8 mouse cellular contexts compared by ENCODE assay signal in the genomic region with DNA sequence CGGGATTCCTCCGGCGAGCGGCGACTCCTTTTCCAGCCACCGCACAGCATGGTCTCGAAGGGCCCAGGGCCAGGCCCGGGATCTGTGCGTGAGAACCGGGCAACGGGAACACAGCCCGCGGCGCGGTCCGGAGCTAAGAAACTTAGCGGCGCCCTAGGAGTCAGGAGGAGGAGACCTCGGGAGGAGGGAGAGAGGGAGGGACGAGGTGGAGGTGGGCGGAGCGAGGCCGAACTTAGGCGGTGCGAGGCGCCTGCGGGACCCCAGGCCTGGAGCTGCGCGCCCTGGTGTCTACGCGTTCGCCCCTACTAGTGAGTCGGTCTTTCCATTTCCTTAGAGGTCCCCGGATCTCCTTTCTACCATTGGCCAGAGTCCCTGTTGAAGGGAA. TPM values are rescaled to one million over a fixed set of nuclear protein-coding genes. Genes with fewer than 3 reads are reported as not detected.
A peak's percentile ranks its signal among the peaks of the same experiment; 100 is the strongest.
DNase-seq lines count a peak whose midpoint lies in the region; ATAC-seq and TF ChIP-seq lines count a peak whose summit lies in the region.

A gene (minus strand): TSS at position 178 of the 385 bp plus-strand sequence.
A gene (plus strand): TSS at position 202 of the 385 bp plus-strand sequence.

- DNase-seq in adrenal gland, adult 2 months, result peak; percentile 93
- DNase-seq in gastrocnemius, postnatal 14 days, result peak; percentile 86
- DNase-seq in hindbrain, postnatal 0 days (ENCODE audit: low spot score), result peak; percentile 62
- peak; percentile 64 to 66 for DNase-seq in left cerebral cortex, postnatal 25 days (ENCODE audit: low spot score in 2 of 2)
- peak; percentile 70 for DNase-seq in right cerebral cortex, postnatal 25 days

- H3K27me3 ChIP-seq in hindbrain, postnatal 0 days (ENCODE audit: insufficient read depth, low read length), result 0 out of 2 replicates have a peak, but pooled peaks cover 3% of the 10 kb centered on the region

- H3K36me3 ChIP-seq in hindbrain, postnatal 0 days (ENCODE audit: insufficient read depth, low read length), result no peaks in the 10 kb centered on the region

- peak; percentile 83 for TF ChIP-seq POLR2A in cortical plate, adult 2 months (IDR thresholded peaks at IDR 0.05; ENCODE audit: extremely low read depth, insufficient read depth, low read length)

- intact Hi-C loops in gastrocnemius, postnatal 14 days (cut with DNase I; ENCODE audit: low total_unique reads), result loop anchor here (5.0 kb wide), 1 partner anchor 56 kb away; no protein-coding TSS in a partner anchor
- intact Hi-C loops in left cerebral cortex, postnatal 25 days (cut with DNase I), result no loop called here

- peak; percentile 25; the same call in 1 of the 2 replicates for ATAC-seq in hindbrain, postnatal 0 days
- peak; percentile 43 for ATAC-seq in megakaryocyte progenitor cell, adult 5-6 weeks (replicated peaks; ENCODE audit: poor library complexity)
- no peak for ATAC-seq in activated CD4-positive, CD25-positive, alpha-beta regulatory T cell, adult 4 months

- WGBS in hindbrain, postnatal 0 days, result under 1% methylated on average over 34 of the region's 34 CpGs

- no peaks in the 10 kb centered on the region for H3K9me3 ChIP-seq in hindbrain, postnatal 0 days (ENCODE audit: low read length)

- H3K27ac ChIP-seq in cortical plate, adult 2 months (ENCODE audit: insufficient read depth, low read length), result peak within 1 kb of the TSS; percentile 24; the same call in 1 of the 2 replicates
- H3K27ac ChIP-seq in hindbrain, postnatal 0 days, result peak within 1 kb of the TSS; percentile 20; the same call in 1 of the 2 replicates

- peak within 1 kb of the TSS; percentile 75 for H3K4me3 ChIP-seq in cortical plate, adult 2 months (ENCODE audit: insufficient read depth, low read length)
- H3K4me3 ChIP-seq in hindbrain, postnatal 0 days (ENCODE audit: low read length), result peak within 1 kb of the TSS; percentile 47

- H3K9ac ChIP-seq in hindbrain, postnatal 0 days (replicated peaks; ENCODE audit: low read length), result peak within 1 kb of the TSS; percentile 56

- H3K4me1 ChIP-seq in cortical plate, adult 2 months (ENCODE audit: control insufficient read depth, insufficient read depth, low read length), result no peaks in the 10 kb centered on the region
- no peaks in the 10 kb centered on the region for H3K4me1 ChIP-seq in hindbrain, postnatal 0 days (ENCODE audit: insufficient read depth, low read length)

- peak within 1 kb of the TSS; percentile 87 for H3K4me2 ChIP-seq in hindbrain, postnatal 0 days (ENCODE audit: low read depth, low read length)

- TF ChIP-seq CTCF in cortical plate, adult 2 months (IDR thresholded peaks at IDR 0.05; ENCODE audit: extremely low read depth, insufficient read depth, low read length), result no peak
- TF ChIP-seq CTCF in hindbrain, postnatal 0 days (IDR thresholded peaks at IDR 0.05; ENCODE audit: low read depth), result peak; percentile 4; the same call in 1 of the 2 replicates

RNA-seq across cellular contexts. Expression of the first gene that starts in this region (rescaled TPM):
- 10 to 100 TPM in 1 of 2 experiments, 1 to 10 TPM in 1; 6.3 to 14.3 TPM for total RNA-seq in adrenal gland, adult 2 months (2021)
- 21.4 and 24.7 TPM in 2 replicates for polyA plus RNA-seq in adrenal gland, adult 2 months (2012; rRNA removed)
- 17.1 and 21.1 TPM in 2 replicates for polyA plus RNA-seq in cortical plate, adult 2 months (2012; rRNA removed)
- total RNA-seq in gastrocnemius, postnatal 14 days (2021), result 1 to 10 TPM; 4.5 TPM
- total RNA-seq in hindbrain, postnatal 0 days (2014; rRNA removed), result 9.4 and 13.8 TPM in 2 replicates
- polyA plus RNA-seq in hindbrain, postnatal 0 days (2015; fragmentation: Nextera tagmentation; extraction: Ambion mirVana), result 3.9 and 4.8 TPM in 2 replicates
- total RNA-seq in left cerebral cortex, postnatal 25 days (2021), result 10 to 100 TPM; 13.3 to 13.8 TPM
- total RNA-seq in megakaryocyte progenitor cell, adult 5-6 weeks (2015), result 0.17 TPM in 1 of 2 replicates, not detected in the other
- not detected in 2 replicates for total RNA-seq in megakaryocyte progenitor cell, adult 5-6 weeks (2017)
- polyA plus RNA-seq in activated CD4-positive, CD25-positive, alpha-beta regulatory T cell, adult 4 months (2017; shearing (Covaris generic)), result under 1 TPM in 1 of 2 experiments, not detected in 1; 0.20 TPM

RNA-seq across cellular contexts. Expression of the second gene that starts in this region (rescaled TPM):
- 100 to 1,000 TPM in 1 of 2 experiments, 10 to 100 TPM in 1; 88.4 to 175 TPM for total RNA-seq in adrenal gland, adult 2 months (2021)
- polyA plus RNA-seq in adrenal gland, adult 2 months (2012; rRNA removed), result 70.3 and 91.9 TPM in 2 replicates
- 40.7 and 46.3 TPM in 2 replicates for polyA plus RNA-seq in cortical plate, adult 2 months (2012; rRNA removed)
- 10 to 100 TPM; 30.0 to 35.7 TPM for total RNA-seq in gastrocnemius, postnatal 14 days (2021)
- 13.2 and 19.0 TPM in 2 replicates for total RNA-seq in hindbrain, postnatal 0 days (2014; rRNA removed)
- polyA plus RNA-seq in hindbrain, postnatal 0 days (2015; fragmentation: Nextera tagmentation; extraction: Ambion mirVana), result 18.5 and 20.8 TPM in 2 replicates
- 10 to 100 TPM; 68.9 to 70.7 TPM for total RNA-seq in left cerebral cortex, postnatal 25 days (2021)
- total RNA-seq in megakaryocyte progenitor cell, adult 5-6 weeks (2015), result 1.5 and 2.0 TPM in 2 replicates
- total RNA-seq in megakaryocyte progenitor cell, adult 5-6 weeks (2017), result 5.0 and 7.2 TPM in 2 replicates
- 10 to 100 TPM; 18.4 to 24.0 TPM for polyA plus RNA-seq in activated CD4-positive, CD25-positive, alpha-beta regulatory T cell, adult 4 months (2017; shearing (Covaris generic))
